ENCODE assay signal across 11 mouse cellular contexts in genomic region chr4:82916003-82916677, GRCm38 (mm10). TPM values are rescaled to one million over a fixed set of nuclear protein-coding genes. Genes with fewer than 3 reads are reported as not detected.
A peak's percentile ranks its signal among the peaks of the same experiment; 100 is the strongest.
DNase-seq lines count a peak whose midpoint lies in the region; ATAC-seq lines count a peak whose summit lies in the region.
"Had no signal": no experiment of that assay in that cellular context is flagged by ENCODE, and none has a peak within 500 bp of the region (broad histone marks: within the 10 kb centered on the region; RNA-seq: fewer than 3 reads in every experiment).

No protein-coding gene starts in this region.

- peak overlapping the region; percentile 55 for H3K27ac ChIP-seq in embryonic facial prominence, embryonic 14.5 days (replicated peaks; ENCODE audit: low read depth, low read length)
- H3K27ac ChIP-seq in heart, embryonic 14.5 days (replicated peaks in 1 of 2; ENCODE audit: control insufficient read depth in 1 of 2, insufficient read depth in 1 of 2, low read depth in 2 of 2, low read length in 2 of 2), result peak overlapping the region; percentile 23 to 38; a peak in 3 of 4 replicates
- 0 out of 2 replicates have a peak overlapping the region, but pooled peaks have one; percentile 3 for H3K27ac ChIP-seq in midbrain, embryonic 11.5 days (ENCODE audit: low read depth, low read length)
- H3K27ac ChIP-seq in intestine, embryonic 15.5 days, result no peak overlapping the region

- H3K36me3 ChIP-seq in embryonic facial prominence, embryonic 14.5 days (ENCODE audit: control insufficient read depth, insufficient read depth, low read length), result peaks cover 19% of the 10 kb centered on the region
- 0 out of 2 replicates have a peak, but pooled peaks cover 6% of the 10 kb centered on the region for H3K36me3 ChIP-seq in heart, embryonic 14.5 days (ENCODE audit: control insufficient read depth, insufficient read depth, low read length)
- H3K36me3 ChIP-seq in midbrain, embryonic 11.5 days (ENCODE audit: control insufficient read depth, insufficient read depth, low read length), result no peaks in the 10 kb centered on the region
- H3K36me3 ChIP-seq in intestine, embryonic 15.5 days, result no peaks in the 10 kb centered on the region

- no peaks in the 10 kb centered on the region for H3K9me3 ChIP-seq in embryonic facial prominence, embryonic 14.5 days (ENCODE audit: control insufficient read depth, low read length)
- no peaks in the 10 kb centered on the region for H3K9me3 ChIP-seq in heart, embryonic 14.5 days (ENCODE audit: control insufficient read depth, low read length)
- H3K9me3 ChIP-seq in midbrain, embryonic 11.5 days (ENCODE audit: control insufficient read depth, low read length), result no peaks in the 10 kb centered on the region
- H3K9me3 ChIP-seq in intestine, embryonic 15.5 days, result no peaks in the 10 kb centered on the region

- H3K4me3 ChIP-seq in embryonic facial prominence, embryonic 14.5 days (ENCODE audit: low read depth, low read length), result no peak overlapping the region
- H3K4me3 ChIP-seq in heart, embryonic 14.5 days (ENCODE audit: control insufficient read depth in 1 of 2, insufficient read depth in 1 of 2, low read depth in 1 of 2, low read length in 2 of 2), result no peak overlapping the region
- no peak overlapping the region for H3K4me3 ChIP-seq in midbrain, embryonic 11.5 days (ENCODE audit: low read depth, low read length)
- H3K4me3 ChIP-seq in intestine, embryonic 15.5 days (replicated peaks), result no peak overlapping the region

- 0 out of 2 replicates have a peak overlapping the region, but pooled peaks have one; percentile 3 for H3K4me2 ChIP-seq in embryonic facial prominence, embryonic 14.5 days (ENCODE audit: low read depth, low read length)
- H3K4me2 ChIP-seq in heart, embryonic 14.5 days (ENCODE audit: low read length), result 0 out of 2 replicates have a peak overlapping the region, but pooled peaks have one; percentile 3
- H3K4me2 ChIP-seq in midbrain, embryonic 11.5 days, result peak overlapping the region; percentile 12; the same call in 1 of the 2 replicates
- H3K4me2 ChIP-seq in intestine, embryonic 15.5 days (replicated peaks), result no peak overlapping the region

- no peak for ATAC-seq in embryonic facial prominence, embryonic 14.5 days (ENCODE audit: low read depth)
- no peak for ATAC-seq in heart, embryonic 14.5 days (ENCODE audit: insufficient number of reproducible peaks, insufficient read depth, low FRiP score, low read depth)
- peak; percentile 42; the same call in 1 of the 2 replicates for ATAC-seq in midbrain, embryonic 11.5 days (ENCODE audit: low FRiP score)
- no peak for ATAC-seq in activated CD4-positive, CD25-positive, alpha-beta regulatory T cell, adult 4 months
- no peak for ATAC-seq in intestine, embryonic 15.5 days
- ATAC-seq: Patski had no signal

- 44% methylated on average over 14 of the region's 14 CpGs for WGBS in embryonic facial prominence, embryonic 14.5 days
- WGBS in heart, embryonic 14.5 days, result 57% methylated on average over 14 of the region's 14 CpGs
- WGBS in midbrain, embryonic 11.5 days, result 49% methylated on average over 14 of the region's 14 CpGs
- WGBS in intestine, embryonic 15.5 days, result 55% methylated on average over 14 of the region's 14 CpGs

- no peak overlapping the region for H3K9ac ChIP-seq in embryonic facial prominence, embryonic 14.5 days (ENCODE audit: low read depth, low read length)
- no peak overlapping the region for H3K9ac ChIP-seq in heart, embryonic 14.5 days (ENCODE audit: low read length)
- H3K9ac ChIP-seq in midbrain, embryonic 11.5 days (ENCODE audit: low read length), result peak overlapping the region; percentile 20; the same call in 1 of the 2 replicates
- no peak overlapping the region for H3K9ac ChIP-seq in intestine, embryonic 15.5 days

- H3K4me1 ChIP-seq in embryonic facial prominence, embryonic 14.5 days (ENCODE audit: control insufficient read depth, insufficient read depth, low read length), result peaks cover 6% of the 10 kb centered on the region; the same call in 1 of the 2 replicates
- peaks cover 5 to 6% of the 10 kb centered on the region in 2 experiments; a peak in 3 of 4 replicates for H3K4me1 ChIP-seq in heart, embryonic 14.5 days (ENCODE audit: control insufficient read depth in 2 of 2, insufficient read depth in 2 of 2, low read length in 2 of 2)
- peaks cover 11% of the 10 kb centered on the region for H3K4me1 ChIP-seq in midbrain, embryonic 11.5 days (ENCODE audit: control insufficient read depth, insufficient read depth, low read length)
- no peaks in the 10 kb centered on the region for H3K4me1 ChIP-seq in intestine, embryonic 15.5 days (replicated peaks)

- DNase-seq in left cerebral cortex, postnatal 4 days, result peak; percentile 73
- DNase-seq in left cerebral cortex, adult 11 months (ENCODE audit: low spot score), result no peak
- DNase-seq in embryonic facial prominence, embryonic 14.5 days (ENCODE audit: low spot score), result peak; percentile 56
- peak; percentile 89 for DNase-seq in midbrain, embryonic 11.5 days (ENCODE audit: low spot score, missing footprints)
- no peak for DNase-seq in thymus, postnatal 4 days

- H3K27me3 ChIP-seq in embryonic facial prominence, embryonic 14.5 days (replicated peaks; ENCODE audit: control insufficient read depth, insufficient read depth, low read length), result no peaks in the 10 kb centered on the region
- H3K27me3 ChIP-seq in heart, embryonic 14.5 days (ENCODE audit: control insufficient read depth, insufficient read depth, low read length), result no peaks in the 10 kb centered on the region
- H3K27me3 ChIP-seq in midbrain, embryonic 11.5 days (ENCODE audit: control insufficient read depth, insufficient read depth, low read length), result no peaks in the 10 kb centered on the region
- H3K27me3 ChIP-seq in intestine, embryonic 15.5 days (replicated peaks), result no peaks in the 10 kb centered on the region
- H3K27me3 ChIP-seq: Patski had no signal

- intact Hi-C loops in left cerebral cortex, postnatal 4 days (cut with DNase I), result no loop called here

RNA-seq across cellular contexts. Expression of gene Cer1, which starts 31.2 kb away (rescaled TPM):
- total RNA-seq in left cerebral cortex, postnatal 4 days (2021), result under 1 TPM in 1 of 2 experiments, not detected in 1; 0.28 TPM
- 0.65 and 1.00 TPM in 2 replicates for polyA plus RNA-seq in embryonic facial prominence, embryonic 14.5 days (2014; fragmentation: Nextera tagmentation; extraction: Ambion mirVana)
- not detected in 2 replicates for polyA plus RNA-seq in heart, embryonic 14.5 days (2014; fragmentation: Nextera tagmentation; extraction: Ambion mirVana)
- polyA plus RNA-seq in midbrain, embryonic 11.5 days (2014; fragmentation: Nextera tagmentation; extraction: Ambion mirVana), result not detected in 2 replicates
- polyA plus RNA-seq in activated CD4-positive, CD25-positive, alpha-beta regulatory T cell, adult 4 months (2017; shearing (Covaris generic)), result not detected
- polyA plus RNA-seq in intestine, embryonic 15.5 days (2015; fragmentation: Nextera tagmentation; extraction: Ambion mirVana), result 0.21 TPM in 1 of 2 replicates, not detected in the other
- total RNA-seq: layer of hippocampus, postnatal 25 days had no signal
- polyA plus RNA-seq: Patski; spleen, adult 2 months had no signal

RNA-seq across cellular contexts. Expression of gene Zdhhc21, which starts 56.4 kb away (rescaled TPM):
- total RNA-seq in left cerebral cortex, postnatal 4 days (2021), result 10 to 100 TPM; 42.6 to 47.0 TPM
- polyA plus RNA-seq in embryonic facial prominence, embryonic 14.5 days (2014; fragmentation: Nextera tagmentation; extraction: Ambion mirVana), result 13.4 and 15.1 TPM in 2 replicates
- polyA plus RNA-seq in heart, embryonic 14.5 days (2014; fragmentation: Nextera tagmentation; extraction: Ambion mirVana), result 11.3 and 12.0 TPM in 2 replicates
- polyA plus RNA-seq in midbrain, embryonic 11.5 days (2014; fragmentation: Nextera tagmentation; extraction: Ambion mirVana), result 11.5 and 15.6 TPM in 2 replicates
- 10 to 100 TPM; 11.0 to 14.0 TPM for polyA plus RNA-seq in activated CD4-positive, CD25-positive, alpha-beta regulatory T cell, adult 4 months (2017; shearing (Covaris generic))
- polyA plus RNA-seq in intestine, embryonic 15.5 days (2015; fragmentation: Nextera tagmentation; extraction: Ambion mirVana), result 15.0 and 17.7 TPM in 2 replicates

Comparison
In these comparisons a context has a peak if more than half of its experiments do, and no peak if none do; other contexts are left out.
1. DNase-seq: peak in left cerebral cortex, postnatal 4 days (single experiment), embryonic facial prominence, embryonic 14.5 days (single experiment) and midbrain, embryonic 11.5 days (single experiment); none in left cerebral cortex, adult 11 months (single experiment) and thymus, postnatal 4 days (single experiment).